Mouse (Mus musculus): ENCODE data around the gene Acly. TPM values are rescaled to one million over a fixed set of nuclear protein-coding genes. Genes with fewer than 3 reads are reported as not detected.

The Acly gene
- total and polyA plus RNA-seq, 3 experiments = 86.9 to 206 (median 139) TPM

GRCm38 (mm10) chr11:100528375-100529165 lies 770 bp upstream of the Acly start:
- no peaks in the 10 kb centered on the region for H3K27me3 ChIP-seq (ENCODE audit: insufficient read depth, low read length)
- H3K4me3 ChIP-seq (ENCODE audit: low read depth, low read length) = peak overlapping the region; percentile 81
- peaks cover 3% of the 10 kb centered on the region; the same call in 1 of the 2 replicates for H3K9me3 ChIP-seq (replicated peaks)
- DNase-seq (ENCODE audit: low spot score) = no peak
- peaks cover 28% of the 10 kb centered on the region for H3K36me3 ChIP-seq (replicated peaks)
- TF ChIP-seq GATA1 (IDR thresholded peaks at IDR 0.05; ENCODE audit: borderline replicate concordance, low read length) (no peak), POLR2AphosphoS5 (IDR thresholded peaks at IDR 0.05; ENCODE audit: insufficient replicate concordance, low read depth, low read length) (no peak), GATA2 (IDR thresholded peaks at IDR 0.05; ENCODE audit: borderline replicate concordance, low read depth, low read length) (no peak), TAL1 (conservative IDR thresholded peaks at IDR 0.05; ENCODE audit: low read depth, low read length) (no peak), CTCF (IDR thresholded peaks at IDR 0.05; ENCODE audit: low read depth, low read length) (no peak)
- peaks cover 37% of the 10 kb centered on the region for H3K4me1 ChIP-seq (ENCODE audit: insufficient read depth, low read depth, low read length)
- ATAC-seq (ENCODE audit: extremely low read depth, insufficient number of reproducible peaks, low FRiP score, poor library complexity, severe bottlenecking) = no peak

GRCm38 (mm10) chr11:100527066-100527457 lies 738 bp downstream of the Acly start:
- DNase-seq (ENCODE audit: low spot score) = peak; percentile 58
- Histone ChIP-seq H3K9me3 (replicated peaks) (no peaks in the 10 kb centered on the region), H3K4me1 (ENCODE audit: insufficient read depth, low read depth, low read length) (peaks cover 42% of the 10 kb centered on the region), H3K4me3 (ENCODE audit: low read depth, low read length) (peak overlapping the region; percentile 81), H3K27me3 (ENCODE audit: insufficient read depth, low read length) (no peaks in the 10 kb centered on the region), H3K36me3 (replicated peaks) (peaks cover 43% of the 10 kb centered on the region)
- TF ChIP-seq GATA2 (IDR thresholded peaks at IDR 0.05; ENCODE audit: borderline replicate concordance, low read depth, low read length) (no peak), CTCF (IDR thresholded peaks at IDR 0.05; ENCODE audit: low read depth, low read length) (no peak), TAL1 (conservative IDR thresholded peaks at IDR 0.05; ENCODE audit: low read depth, low read length) (no peak), POLR2AphosphoS5 (IDR thresholded peaks at IDR 0.05; ENCODE audit: insufficient replicate concordance, low read depth, low read length) (no peak)
- 0 out of 2 replicates have a peak, but pooled peaks have one; percentile 2 for ATAC-seq (ENCODE audit: extremely low read depth, insufficient number of reproducible peaks, low FRiP score, poor library complexity, severe bottlenecking)

GRCm38 (mm10) chr11:100526052-100526816 lies 1.6 kb downstream of the Acly start:
- Histone ChIP-seq H3K27me3 (ENCODE audit: insufficient read depth, low read length) (no peaks in the 10 kb centered on the region), H3K4me1 (ENCODE audit: insufficient read depth, low read depth, low read length) (peaks cover 42% of the 10 kb centered on the region), H3K9me3 (replicated peaks) (no peaks in the 10 kb centered on the region), H3K4me3 (ENCODE audit: low read depth, low read length) (peak overlapping the region; percentile 81), H3K36me3 (replicated peaks) (peaks cover 51% of the 10 kb centered on the region)
- DNase-seq (ENCODE audit: low spot score) (no peak), ATAC-seq (ENCODE audit: extremely low read depth, insufficient number of reproducible peaks, low FRiP score, poor library complexity, severe bottlenecking) (no peak)
- TF ChIP-seq GATA2 (IDR thresholded peaks at IDR 0.05; ENCODE audit: borderline replicate concordance, low read depth, low read length) = no peak
- TF ChIP-seq POLR2AphosphoS5 (IDR thresholded peaks at IDR 0.05; ENCODE audit: insufficient replicate concordance, low read depth, low read length) = no peak
- TF ChIP-seq GATA1 (IDR thresholded peaks at IDR 0.05; ENCODE audit: borderline replicate concordance, low read length) = no peak
- TF ChIP-seq TAL1 (conservative IDR thresholded peaks at IDR 0.05; ENCODE audit: low read depth, low read length) = no peak
- no peak for TF ChIP-seq CTCF (IDR thresholded peaks at IDR 0.05; ENCODE audit: low read depth, low read length)

GRCm38 (mm10) chr11:100524987-100525630 lies 2.7 kb downstream of the Acly start:
- H3K9me3 ChIP-seq (replicated peaks) = no peaks in the 10 kb centered on the region
- H3K27me3 ChIP-seq (ENCODE audit: insufficient read depth, low read length) = no peaks in the 10 kb centered on the region
- H3K4me3 ChIP-seq (ENCODE audit: low read depth, low read length) = peak overlapping the region; percentile 10; the same call in 1 of the 2 replicates
- peaks cover 63% of the 10 kb centered on the region for H3K36me3 ChIP-seq (replicated peaks)
- TF ChIP-seq TAL1 (conservative IDR thresholded peaks at IDR 0.05; ENCODE audit: low read depth, low read length) (no peak), POLR2AphosphoS5 (IDR thresholded peaks at IDR 0.05; ENCODE audit: insufficient replicate concordance, low read depth, low read length) (no peak), CTCF (IDR thresholded peaks at IDR 0.05; ENCODE audit: low read depth, low read length) (no peak), GATA2 (IDR thresholded peaks at IDR 0.05; ENCODE audit: borderline replicate concordance, low read depth, low read length) (no peak), GATA1 (IDR thresholded peaks at IDR 0.05; ENCODE audit: borderline replicate concordance, low read length) (no peak)
- ATAC-seq (ENCODE audit: extremely low read depth, insufficient number of reproducible peaks, low FRiP score, poor library complexity, severe bottlenecking) = no peak
- H3K4me1 ChIP-seq (ENCODE audit: insufficient read depth, low read depth, low read length) = peaks cover 42% of the 10 kb centered on the region
- no peak for DNase-seq (ENCODE audit: low spot score)

- no peak for TF ChIP-seq GATA2 (IDR thresholded peaks at IDR 0.05; ENCODE audit: borderline replicate concordance, low read depth, low read length)
- no peak for TF ChIP-seq TAL1 (conservative IDR thresholded peaks at IDR 0.05; ENCODE audit: low read depth, low read length)
- no peak for TF ChIP-seq GATA1 (IDR thresholded peaks at IDR 0.05; ENCODE audit: borderline replicate concordance, low read length)
- no peak for TF ChIP-seq POLR2AphosphoS5 (IDR thresholded peaks at IDR 0.05; ENCODE audit: insufficient replicate concordance, low read depth, low read length)
- no peak for TF ChIP-seq CTCF (IDR thresholded peaks at IDR 0.05; ENCODE audit: low read depth, low read length)
- H3K27me3 ChIP-seq (ENCODE audit: insufficient read depth, low read length) = no peaks in the 10 kb centered on the region
- peaks cover 70% of the 10 kb centered on the region for H3K36me3 ChIP-seq (replicated peaks)
- peaks cover 42% of the 10 kb centered on the region for H3K4me1 ChIP-seq (ENCODE audit: insufficient read depth, low read depth, low read length)
- ATAC-seq (ENCODE audit: extremely low read depth, insufficient number of reproducible peaks, low FRiP score, poor library complexity, severe bottlenecking) = no peak
- H3K9me3 ChIP-seq (replicated peaks) = no peaks in the 10 kb centered on the region
- DNase-seq (ENCODE audit: low spot score) = no peak
- H3K4me3 ChIP-seq (ENCODE audit: low read depth, low read length) = no peak overlapping the region
Measured at GRCm38 (mm10) chr11:100524358-100524757, 3.4 kb downstream of the Acly start.
